Mouse (Mus musculus) G1E (cell line): ENCODE data around the gene Erf.

Experiments used
- CTCF ChIP-seq: IDR thresholded peaks from 2 replicates; pipeline ENCODE4 v1.5.1; 2012; ENCODE audit warnings: low read depth, low read length, inconsistent platforms, mixed read lengths
- GATA1 ChIP-seq: IDR thresholded peaks from 2 replicates; pipeline ENCODE4 v1.6.1; 2012; ENCODE audit warnings: borderline replicate concordance, low read length, inconsistent platforms, mixed read lengths
- TAL1 ChIP-seq: conservative IDR thresholded peaks from 2 replicates; pipeline ENCODE4 v1.6.1; 2012; ENCODE audit warnings: low read depth, low read length, inconsistent platforms, mixed read lengths

DNA sequence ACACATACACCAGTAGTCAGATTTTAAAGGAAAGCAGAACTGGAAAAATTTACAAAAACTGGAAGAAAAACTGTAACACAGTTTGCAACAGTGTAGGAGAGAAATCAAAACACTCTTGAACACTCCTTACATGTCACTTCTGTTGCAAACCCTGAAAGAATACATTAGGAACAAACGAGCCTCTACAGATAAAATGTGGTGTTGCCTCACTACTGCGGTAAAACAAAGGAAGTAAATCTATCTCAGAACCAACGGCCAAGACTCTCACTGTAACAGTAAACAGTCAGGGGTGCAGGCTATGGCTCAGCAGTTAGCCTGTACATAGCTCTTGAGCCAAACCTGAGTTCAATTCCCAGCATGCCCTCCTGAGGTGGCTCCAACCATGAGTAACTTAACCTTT, 37.5 kb downstream of the Erf start:
- no peak for TF ChIP-seq GATA1
- TF ChIP-seq CTCF: no peak
- no peak for TF ChIP-seq TAL1
